Mouse (Mus musculus): Measurements from ENCODE around the gene Ucp3. TPM values are rescaled to one million over a fixed set of nuclear protein-coding genes. Genes with fewer than 3 reads are reported as not detected.

Gene Ucp3
- polyA plus RNA-seq, 1 experiment from 2014 or later, result 0.10 TPM

- Histone ChIP-seq H3K36me3 (peaks cover 49% of the 10 kb centered on the region), H3K9me3 (replicated peaks) (no peaks in the 10 kb centered on the region), H3K4me1 (peaks cover 61% of the 10 kb centered on the region), H3K4me3 (peak overlapping the region; percentile 82), H3K4me2 (peak overlapping the region; percentile 94), H3K9ac (peak overlapping the region; percentile 95), H3K27me3 (replicated peaks) (no peaks in the 10 kb centered on the region), H3K27ac (peak overlapping the region; percentile 91)
- peak; percentile 2; the same call in 1 of the 2 replicates for ATAC-seq
- WGBS (ENCODE audit: insufficient replicate concordance), result 13% methylated on average over 19 of the region's 19 CpGs
Observed at GRCm38 (mm10) chr7:100493484-100494414, 21.0 kb downstream of the Ucp3 start.

- Histone ChIP-seq H3K27me3 (replicated peaks) (no peaks in the 10 kb centered on the region), H3K9me3 (replicated peaks) (no peaks in the 10 kb centered on the region), H3K4me1 (peaks cover 68% of the 10 kb centered on the region), H3K36me3 (peaks cover 56% of the 10 kb centered on the region), H3K4me3 (peak overlapping the region; percentile 82), H3K27ac (peak overlapping the region; percentile 91), H3K4me2 (peak overlapping the region; percentile 94), H3K9ac (peak overlapping the region; percentile 95)
- WGBS (ENCODE audit: insufficient replicate concordance), result 54% methylated on average over 7 of the region's 7 CpGs
- no peak for ATAC-seq
Observed at GRCm38 (mm10) chr7:100494415-100494831, 21.6 kb downstream of the Ucp3 start.

- no peak for ATAC-seq
- Histone ChIP-seq H3K4me1 (peaks cover 74% of the 10 kb centered on the region), H3K9ac (peak overlapping the region; percentile 95), H3K36me3 (peaks cover 62% of the 10 kb centered on the region), H3K4me3 (peak overlapping the region; percentile 82), H3K27me3 (replicated peaks) (no peaks in the 10 kb centered on the region), H3K27ac (peak overlapping the region; percentile 91), H3K4me2 (peak overlapping the region; percentile 94), H3K9me3 (replicated peaks) (no peaks in the 10 kb centered on the region)
- WGBS (ENCODE audit: insufficient replicate concordance), result 33% methylated on average over 8 of the region's 8 CpGs
Observed at GRCm38 (mm10) chr7:100495042-100495441, 22.3 kb downstream of the Ucp3 start.

DNA sequence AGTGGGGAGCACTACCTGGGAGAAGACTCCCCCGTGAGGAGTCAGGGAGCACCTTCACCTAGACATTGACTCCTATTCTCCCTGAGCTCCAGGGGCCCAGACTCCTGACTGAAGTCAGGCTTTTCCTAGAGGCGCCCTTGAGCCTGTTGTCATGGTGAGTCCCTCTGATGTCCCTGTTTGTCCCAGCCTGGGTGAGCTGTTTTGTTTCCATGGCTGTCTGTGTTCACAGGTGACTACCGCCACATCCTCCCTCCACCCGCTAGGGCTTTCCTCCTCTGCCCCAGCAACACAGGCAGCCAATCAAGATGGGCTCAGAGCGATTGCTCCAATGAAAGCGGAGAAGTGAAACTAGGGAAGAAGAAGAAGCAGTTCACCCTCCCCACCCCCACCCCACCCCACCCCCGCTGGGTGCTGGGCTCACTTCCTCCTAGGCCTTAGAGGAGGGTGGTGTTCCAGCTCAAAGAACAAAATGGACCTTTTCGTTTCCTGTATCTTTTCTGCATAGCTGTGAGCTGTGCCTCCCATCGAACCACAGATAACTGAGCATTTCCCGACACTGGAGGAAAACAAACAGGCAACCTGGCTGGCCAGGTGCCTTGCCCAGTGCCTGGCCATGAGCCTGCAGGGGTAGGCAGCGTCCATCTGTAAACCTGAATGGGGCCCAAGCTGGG lies 22.9 kb downstream of the Ucp3 start:
- 26% methylated on average over 11 of the region's 11 CpGs for WGBS (ENCODE audit: insufficient replicate concordance)
- ATAC-seq, result peak; percentile 31
- Histone ChIP-seq H3K27me3 (replicated peaks) (no peaks in the 10 kb centered on the region), H3K4me2 (peak overlapping the region; percentile 94), H3K4me3 (peak overlapping the region; percentile 82), H3K4me1 (peaks cover 80% of the 10 kb centered on the region), H3K27ac (peak overlapping the region; percentile 91), H3K9me3 (replicated peaks) (no peaks in the 10 kb centered on the region), H3K36me3 (peaks cover 69% of the 10 kb centered on the region), H3K9ac (peak overlapping the region; percentile 95)

GRCm38 (mm10) chr7:100496371-100496770 lies 23.6 kb downstream of the Ucp3 start:
- Histone ChIP-seq H3K9ac (peak overlapping the region; percentile 95), H3K4me1 (peaks cover 87% of the 10 kb centered on the region), H3K36me3 (peaks cover 69% of the 10 kb centered on the region), H3K4me2 (peak overlapping the region; percentile 94), H3K27me3 (replicated peaks) (no peaks in the 10 kb centered on the region), H3K4me3 (peak overlapping the region; percentile 82), H3K27ac (peak overlapping the region; percentile 91), H3K9me3 (replicated peaks) (no peaks in the 10 kb centered on the region)
- WGBS (ENCODE audit: insufficient replicate concordance), result 84% methylated on average over 6 of the region's 6 CpGs
- no peak for ATAC-seq

DNA sequence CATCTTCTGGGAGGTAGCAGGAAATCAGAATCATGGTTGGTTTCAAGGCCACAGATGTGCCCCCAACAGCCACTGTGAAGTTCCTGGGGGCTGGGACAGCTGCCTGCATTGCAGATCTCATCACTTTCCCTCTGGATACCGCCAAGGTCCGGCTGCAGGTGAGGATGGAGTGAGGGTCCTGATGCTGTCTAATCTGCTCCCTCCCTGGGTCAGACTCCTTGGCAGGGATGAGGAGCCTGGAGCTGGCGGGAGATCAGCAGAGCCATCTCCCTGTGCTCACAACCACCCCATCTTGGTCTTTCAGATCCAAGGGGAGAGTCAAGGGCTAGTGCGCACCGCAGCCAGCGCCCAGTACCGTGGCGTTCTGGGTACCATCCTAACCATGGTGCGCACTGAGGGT lies 24.0 kb downstream of the Ucp3 start:
- Histone ChIP-seq H3K36me3 (peaks cover 69% of the 10 kb centered on the region), H3K4me3 (peak overlapping the region; percentile 82), H3K27me3 (replicated peaks) (no peaks in the 10 kb centered on the region), H3K4me1 (peaks cover 89% of the 10 kb centered on the region), H3K9me3 (replicated peaks) (no peaks in the 10 kb centered on the region), H3K4me2 (peak overlapping the region; percentile 94), H3K9ac (peak overlapping the region; percentile 95), H3K27ac (peak overlapping the region; percentile 91)
- WGBS (ENCODE audit: insufficient replicate concordance), result 98% methylated on average over 9 of the region's 9 CpGs
- no peak for ATAC-seq

DNA sequence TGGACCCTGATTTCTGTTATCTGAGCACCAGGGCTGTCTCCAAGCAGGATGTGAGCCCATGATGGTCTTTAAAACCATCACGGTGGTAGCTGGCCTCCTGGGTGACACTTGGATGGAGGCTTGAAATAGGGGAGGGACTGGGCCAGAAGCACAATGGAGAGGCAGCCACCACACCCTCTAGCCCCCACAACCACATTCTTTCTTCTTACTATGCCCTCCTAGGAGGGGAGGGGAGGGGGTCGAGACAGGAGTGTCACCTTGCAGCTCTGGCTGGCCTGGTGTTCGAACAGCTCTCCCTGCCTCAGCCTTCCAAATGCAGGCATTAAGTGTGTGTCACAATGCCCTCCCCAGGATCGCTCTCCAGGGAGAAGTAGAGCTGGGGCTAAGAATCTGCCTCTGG lies 24.6 kb downstream of the Ucp3 start:
- Histone ChIP-seq H3K9ac (peak overlapping the region; percentile 95), H3K27me3 (replicated peaks) (no peaks in the 10 kb centered on the region), H3K4me2 (peak overlapping the region; percentile 94), H3K4me3 (peak overlapping the region; percentile 82), H3K9me3 (replicated peaks) (no peaks in the 10 kb centered on the region), H3K4me1 (peaks cover 89% of the 10 kb centered on the region), H3K27ac (peak overlapping the region; percentile 84), H3K36me3 (peaks cover 69% of the 10 kb centered on the region)
- 75% methylated on average over 4 of the region's 4 CpGs for WGBS (ENCODE audit: insufficient replicate concordance)
- ATAC-seq, result no peak

GRCm38 (mm10) chr7:100497982-100498381 lies 25.2 kb downstream of the Ucp3 start:
- no peaks in the 10 kb centered on the region for H3K9me3 ChIP-seq (replicated peaks)
- no peak overlapping the region for H3K4me3 ChIP-seq
- peaks cover 69% of the 10 kb centered on the region for H3K36me3 ChIP-seq
- H3K27me3 ChIP-seq (replicated peaks), result no peaks in the 10 kb centered on the region
- H3K4me1 ChIP-seq, result peaks cover 90% of the 10 kb centered on the region
- ATAC-seq, result no peak
- H3K4me2 ChIP-seq, result peak overlapping the region; percentile 94
- H3K27ac ChIP-seq, result peak overlapping the region; percentile 84; the same call in 1 of the 2 replicates
- H3K9ac ChIP-seq, result peak overlapping the region; percentile 39; the same call in 1 of the 2 replicates
- 88% methylated on average over 13 of the region's 13 CpGs for WGBS (ENCODE audit: insufficient replicate concordance)

DNA sequence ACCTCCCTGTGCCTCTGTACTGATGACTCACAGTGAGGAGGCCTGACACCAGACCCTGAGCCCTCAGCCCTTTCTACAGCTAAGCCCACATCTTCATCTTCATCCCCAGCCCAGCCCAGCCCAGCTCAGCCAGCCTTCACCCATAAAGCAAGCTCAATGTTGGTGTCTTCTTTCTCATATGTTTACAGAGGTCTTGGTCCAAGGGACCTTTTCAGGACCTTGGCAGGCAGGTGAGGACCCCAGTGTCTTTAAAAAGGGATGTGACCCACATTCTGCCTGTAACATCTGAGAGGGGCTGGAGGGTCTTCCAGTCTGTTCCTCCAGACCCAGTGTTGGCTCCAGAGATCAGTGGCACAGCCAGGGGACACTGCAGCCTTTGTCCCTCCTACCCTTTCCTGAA lies 26.7 kb downstream of the Ucp3 start:
- Histone ChIP-seq H3K9ac (peak overlapping the region; percentile 10), H3K27ac (peak overlapping the region; percentile 84), H3K9me3 (replicated peaks) (no peaks in the 10 kb centered on the region), H3K27me3 (replicated peaks) (no peaks in the 10 kb centered on the region), H3K36me3 (peaks cover 63% of the 10 kb centered on the region), H3K4me3 (no peak overlapping the region), H3K4me1 (peaks cover 99% of the 10 kb centered on the region), H3K4me2 (no peak overlapping the region)
- ATAC-seq, result no peak

- WGBS (ENCODE audit: insufficient replicate concordance), result 64% methylated on average over 16 of the region's 16 CpGs
- Histone ChIP-seq H3K4me2 (no peak overlapping the region), H3K27ac (peak overlapping the region; percentile 84), H3K27me3 (replicated peaks) (no peaks in the 10 kb centered on the region), H3K9ac (no peak overlapping the region; the same call in 1 of the 2 replicates), H3K36me3 (peaks cover 53% of the 10 kb centered on the region), H3K4me3 (no peak overlapping the region), H3K9me3 (replicated peaks) (no peaks in the 10 kb centered on the region), H3K4me1 (peaks cover 94% of the 10 kb centered on the region)
- ATAC-seq, result peak; percentile 9
Observed at GRCm38 (mm10) chr7:100500276-100500977, 27.6 kb downstream of the Ucp3 start.

- H3K4me3 ChIP-seq, result no peak overlapping the region
- no peak overlapping the region for H3K4me2 ChIP-seq
- ATAC-seq, result peak; percentile 41
- no peaks in the 10 kb centered on the region for H3K27me3 ChIP-seq (replicated peaks)
- H3K27ac ChIP-seq, result peak overlapping the region; percentile 84
- H3K36me3 ChIP-seq, result peaks cover 45% of the 10 kb centered on the region
- H3K4me1 ChIP-seq, result peaks cover 86% of the 10 kb centered on the region
- WGBS (ENCODE audit: insufficient replicate concordance), result 56% methylated on average over 6 of the region's 6 CpGs
- no peaks in the 10 kb centered on the region for H3K9me3 ChIP-seq (replicated peaks)
- no peak overlapping the region for H3K9ac ChIP-seq
Observed at GRCm38 (mm10) chr7:100501027-100501843, 28.4 kb downstream of the Ucp3 start.

Measured in liver, embryonic 12.5 days (tissue).